Mouse (Mus musculus) embryonic facial prominence, embryonic 13.5 days (tissue): ENCODE results near the gene Opa1. TPM values are rescaled to one million over a fixed set of nuclear protein-coding genes. Genes with fewer than 3 reads are reported as not detected.

Experiments
- ATAC-seq: fragments of 200-750 bp; cut with Nextera tagmentation; 2 replicates; pipeline ENCODE4 v1.8.0; 2017; ENCODE audit warnings: low read depth; ENCODE audit not compliant: insufficient number of reproducible peaks, insufficient read depth, low FRiP score, low TSS enrichment
- H3K27ac ChIP-seq: fragments of 300-500 bp; sonication (generic); 2 replicates; pipeline ENCODE4 v1.5.1; 2015; ENCODE audit warnings: moderate library complexity, mild to moderate bottlenecking, inconsistent platforms
- H3K27me3 ChIP-seq: fragments of 300-500 bp; sonication (generic); 2 replicates; pipeline ENCODE4 v1.6.1; 2015; ENCODE audit warnings: mild to moderate bottlenecking, inconsistent platforms
- H3K36me3 ChIP-seq: fragments of 300-500 bp; sonication (generic); 2 replicates; pipeline ENCODE4 v1.6.1; 2015; ENCODE audit warnings: mild to moderate bottlenecking, inconsistent platforms
- H3K4me1 ChIP-seq: fragments of 300-500 bp; sonication (generic); 2 replicates; pipeline ENCODE4 v1.6.1; 2015; ENCODE audit warnings: inconsistent platforms
- H3K4me2 ChIP-seq: fragments of 300-500 bp; sonication (generic); 2 replicates; pipeline ENCODE4 v1.6.1; 2015; ENCODE audit warnings: moderate library complexity, mild to moderate bottlenecking, inconsistent platforms
- H3K4me3 ChIP-seq: fragments of 300-500 bp; sonication (generic); 2 replicates; pipeline ENCODE4 v1.5.1; 2015; ENCODE audit warnings: mild to moderate bottlenecking, inconsistent platforms
- H3K9ac ChIP-seq: fragments of 300-500 bp; sonication (generic); 2 replicates; pipeline ENCODE4 v1.6.1; 2015; ENCODE audit warnings: mild to moderate bottlenecking, inconsistent platforms
- H3K9me3 ChIP-seq: fragments of 300-500 bp; sonication (generic); 2 replicates; pipeline ENCODE4 v1.6.1; 2016; ENCODE audit warnings: inconsistent platforms
- WGBS: fragments of 180-500 bp; shearing (Covaris S2); methylation state at CpG from one replicate; pipeline ENCODE4 v1.1.7; 2015; ENCODE audit warnings: mixed read lengths; 5-methylcytosine and 5-hydroxymethylcytosine counted together
- polyA plus RNA-seq: library from polyadenylated mRNA; unstranded; fragments of >200 nt; fragmentation: Nextera tagmentation; extraction: Ambion mirVana; gene quantifications from 2 replicates; pipeline ENCODE4 v1.2.1, GENCODE M21; 2015

The Opa1 gene
- 29.6 and 32.4 TPM in 2 replicates for polyA plus RNA-seq

- under 1% methylated on average over 39 of the region's 39 CpGs for WGBS
- Histone ChIP-seq H3K27me3 (no peaks in the 10 kb centered on the region), H3K27ac (0 out of 2 replicates have a peak within 1 kb of the TSS, but pooled peaks have one; percentile 44), H3K4me3 (peak within 1 kb of the TSS; percentile 96), H3K9ac (peak within 1 kb of the TSS; percentile 98), H3K36me3 (no peaks in the 10 kb centered on the region), H3K9me3 (no peaks in the 10 kb centered on the region), H3K4me2 (peak within 1 kb of the TSS; percentile 88), H3K4me1 (peaks cover 6% of the 10 kb centered on the region)
- peak; percentile 98 for ATAC-seq
Observed at GRCm38 (mm10) chr16:29579167-29579786, at the start of gene Opa1. Gene Opa1, plus strand, starts transcription at chr16:29579334.

- H3K27ac ChIP-seq = no peak overlapping the region
- WGBS = 79% methylated on average over 6 of the region's 6 CpGs
- no peaks in the 10 kb centered on the region for H3K4me1 ChIP-seq
- H3K4me3 ChIP-seq = no peak overlapping the region
- no peaks in the 10 kb centered on the region for H3K9me3 ChIP-seq
- no peak overlapping the region for H3K4me2 ChIP-seq
- no peak overlapping the region for H3K9ac ChIP-seq
- no peak for ATAC-seq
- no peaks in the 10 kb centered on the region for H3K36me3 ChIP-seq
- H3K27me3 ChIP-seq = peaks cover 3% of the 10 kb centered on the region; the same call in 1 of the 2 replicates
Observed at GRCm38 (mm10) chr16:29533641-29534040, 45.5 kb upstream of the Opa1 start.

DNA sequence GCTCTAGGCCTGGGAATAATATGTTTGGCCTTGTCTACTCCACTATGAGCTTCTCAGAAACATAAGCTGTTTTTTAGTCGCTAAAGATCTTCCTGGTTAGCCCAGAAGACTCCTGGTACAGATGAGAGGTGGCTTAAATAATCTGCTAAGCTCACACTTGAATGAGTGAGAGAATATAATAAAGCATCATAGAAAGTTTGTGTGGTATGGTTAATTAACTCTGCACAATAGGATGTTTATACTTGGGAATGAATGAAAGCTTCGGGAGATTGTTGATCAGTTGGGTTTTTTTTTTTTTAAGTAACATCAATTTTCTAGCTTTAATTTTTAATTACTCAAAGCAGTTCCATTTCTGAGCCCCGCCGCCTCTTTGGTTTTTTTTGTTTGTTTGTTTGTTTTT, 43.3 kb upstream of the Opa1 start:
- 83% methylated on average over 4 of the region's 4 CpGs for WGBS
- H3K27me3 ChIP-seq = peaks cover 3% of the 10 kb centered on the region; the same call in 1 of the 2 replicates
- H3K27ac ChIP-seq = no peak overlapping the region
- ATAC-seq = no peak
- H3K4me3 ChIP-seq = no peak overlapping the region
- H3K9me3 ChIP-seq = no peaks in the 10 kb centered on the region
- no peak overlapping the region for H3K4me2 ChIP-seq
- no peaks in the 10 kb centered on the region for H3K4me1 ChIP-seq
- H3K36me3 ChIP-seq = no peaks in the 10 kb centered on the region
- H3K9ac ChIP-seq = no peak overlapping the region

DNA sequence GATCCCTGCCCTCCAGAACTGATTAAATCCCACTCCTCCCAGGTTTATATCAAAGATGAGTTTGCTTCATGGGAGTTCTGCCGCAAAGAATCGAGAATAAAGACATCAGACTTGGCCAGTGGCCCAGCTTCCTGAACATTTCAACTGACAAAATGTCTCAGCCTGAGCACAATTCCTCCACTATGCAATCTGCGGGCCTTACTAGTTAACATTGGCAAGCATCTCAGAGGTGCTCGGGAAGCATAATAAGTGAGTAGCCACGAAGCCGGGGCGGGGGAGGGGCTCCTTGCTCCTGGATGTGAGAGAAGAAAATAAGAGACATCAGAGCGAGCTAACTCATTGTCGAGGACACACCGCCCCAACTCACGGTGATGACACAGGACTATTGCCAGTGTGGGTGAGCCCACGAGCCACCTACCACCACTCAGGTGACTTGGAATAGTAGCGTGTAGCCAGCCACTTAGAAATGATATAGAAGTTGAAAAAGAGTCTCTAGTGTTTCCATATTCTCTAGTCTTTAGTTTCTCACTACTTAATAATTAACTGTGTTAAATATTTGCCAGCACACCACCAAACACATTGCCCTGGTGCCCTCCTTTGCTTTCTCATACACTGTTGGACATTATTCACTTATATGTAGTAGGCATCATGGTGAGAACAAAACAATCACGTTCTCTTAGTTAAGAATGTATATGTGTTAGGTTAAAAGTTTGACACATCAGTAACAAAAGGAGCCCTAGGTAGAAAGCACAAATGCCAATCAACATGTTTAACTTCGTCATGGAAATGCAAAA, 42.5 kb upstream of the Opa1 start:
- H3K9me3 ChIP-seq = no peaks in the 10 kb centered on the region
- H3K27me3 ChIP-seq = peaks cover 3% of the 10 kb centered on the region; the same call in 1 of the 2 replicates
- H3K9ac ChIP-seq = no peak overlapping the region
- H3K4me2 ChIP-seq = no peak overlapping the region
- WGBS = 80% methylated on average over 15 of the region's 15 CpGs
- no peak overlapping the region for H3K4me3 ChIP-seq
- ATAC-seq = no peak
- no peak overlapping the region for H3K27ac ChIP-seq
- no peaks in the 10 kb centered on the region for H3K36me3 ChIP-seq
- no peaks in the 10 kb centered on the region for H3K4me1 ChIP-seq

DNA sequence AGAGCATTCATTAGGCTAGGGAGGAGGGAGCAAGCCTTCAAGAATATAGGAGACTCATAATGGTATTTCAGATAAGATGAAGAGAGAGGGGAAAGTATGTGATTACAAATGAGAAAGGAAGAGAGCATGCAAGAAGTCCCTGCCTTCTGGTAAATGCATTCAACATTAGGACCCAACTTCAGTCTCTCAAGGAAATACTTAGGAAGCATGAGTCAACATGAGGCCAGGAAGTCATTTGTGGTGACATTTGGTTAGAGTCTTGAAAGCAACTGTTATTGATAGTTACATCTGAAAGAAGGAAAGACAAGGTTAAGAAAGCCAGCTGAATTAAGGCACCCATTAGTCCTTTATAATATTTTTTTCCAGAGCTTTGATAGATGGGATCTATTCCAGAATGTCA, 39.2 kb upstream of the Opa1 start:
- Histone ChIP-seq H3K4me2 (no peak overlapping the region), H3K27me3 (no peaks in the 10 kb centered on the region), H3K27ac (no peak overlapping the region), H3K4me3 (no peak overlapping the region), H3K9me3 (no peaks in the 10 kb centered on the region), H3K36me3 (no peaks in the 10 kb centered on the region), H3K9ac (no peak overlapping the region), H3K4me1 (no peaks in the 10 kb centered on the region)
- no peak for ATAC-seq

DNA sequence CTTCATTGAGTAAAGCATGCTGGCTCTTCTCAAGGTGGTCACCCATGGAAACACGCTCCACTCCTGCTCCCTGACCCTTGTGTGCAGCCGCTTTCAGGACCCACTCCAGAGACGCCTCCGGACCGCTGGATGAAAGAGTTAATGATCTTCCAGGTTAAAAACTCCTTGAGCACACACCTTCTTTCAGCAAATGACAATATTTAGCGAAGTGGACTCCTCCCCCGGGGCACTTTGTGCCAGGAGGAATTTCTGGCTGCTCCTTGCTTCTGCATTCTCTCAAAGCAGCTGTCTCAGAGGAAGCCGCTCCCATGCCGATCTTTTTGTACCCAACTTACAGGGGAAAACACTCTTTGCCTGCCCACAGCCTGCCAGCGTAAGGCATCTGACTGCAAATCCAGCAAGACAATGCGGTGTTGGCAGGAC, 37.9 kb upstream of the Opa1 start:
- H3K4me3 ChIP-seq = no peak overlapping the region
- no peak for ATAC-seq
- no peaks in the 10 kb centered on the region for H3K27me3 ChIP-seq
- no peak overlapping the region for H3K4me2 ChIP-seq
- no peak overlapping the region for H3K27ac ChIP-seq
- H3K4me1 ChIP-seq = no peaks in the 10 kb centered on the region
- no peak overlapping the region for H3K9ac ChIP-seq
- 67% methylated on average over 11 of the region's 11 CpGs for WGBS
- no peaks in the 10 kb centered on the region for H3K36me3 ChIP-seq
- H3K9me3 ChIP-seq = no peaks in the 10 kb centered on the region

DNA sequence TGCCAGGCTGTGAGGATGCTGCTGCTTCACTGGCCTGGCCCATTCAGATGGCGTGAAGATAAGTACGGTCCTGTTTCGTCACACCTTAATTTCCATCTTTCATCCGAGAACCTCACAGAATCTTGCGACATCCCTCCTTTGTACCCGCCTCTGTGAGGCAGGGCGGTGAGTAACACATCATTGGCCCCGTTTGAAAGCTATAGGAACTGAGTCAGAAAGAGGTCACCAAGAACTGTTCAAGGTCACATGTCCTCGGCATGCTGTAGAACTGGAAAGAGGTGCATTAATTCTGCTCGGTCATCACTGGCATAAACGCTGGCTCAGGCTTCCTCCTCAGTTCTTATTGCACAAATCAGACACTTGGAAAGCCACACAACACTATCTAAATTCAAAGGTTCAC, 34.3 kb upstream of the Opa1 start, which contains the start of gene Atp13a4:
Atp13a4 (minus strand) TSS at position 36 of the 400 bp plus-strand sequence.
- H3K4me3 ChIP-seq = no peak within 1 kb of the TSS
- H3K27me3 ChIP-seq = no peaks in the 10 kb centered on the region
- H3K36me3 ChIP-seq = no peaks in the 10 kb centered on the region
- ATAC-seq = no peak
- H3K9me3 ChIP-seq = no peaks in the 10 kb centered on the region
- WGBS = 78% methylated on average over 11 of the region's 11 CpGs
- no peak within 1 kb of the TSS for H3K27ac ChIP-seq
- no peaks in the 10 kb centered on the region for H3K4me1 ChIP-seq
- no peak within 1 kb of the TSS for H3K4me2 ChIP-seq
- H3K9ac ChIP-seq = no peak within 1 kb of the TSS

- no peaks in the 10 kb centered on the region for H3K9me3 ChIP-seq
- no peaks in the 10 kb centered on the region for H3K4me1 ChIP-seq
- no peak overlapping the region for H3K9ac ChIP-seq
- no peaks in the 10 kb centered on the region for H3K36me3 ChIP-seq
- 68% methylated on average over 5 of the region's 5 CpGs for WGBS
- no peak overlapping the region for H3K4me3 ChIP-seq
- ATAC-seq = no peak
- peaks cover 8% of the 10 kb centered on the region; the same call in 1 of the 2 replicates for H3K27me3 ChIP-seq
- H3K4me2 ChIP-seq = no peak overlapping the region
- no peak overlapping the region for H3K27ac ChIP-seq
Observed at GRCm38 (mm10) chr16:29559667-29560066, 19.5 kb upstream of the Opa1 start.

DNA sequence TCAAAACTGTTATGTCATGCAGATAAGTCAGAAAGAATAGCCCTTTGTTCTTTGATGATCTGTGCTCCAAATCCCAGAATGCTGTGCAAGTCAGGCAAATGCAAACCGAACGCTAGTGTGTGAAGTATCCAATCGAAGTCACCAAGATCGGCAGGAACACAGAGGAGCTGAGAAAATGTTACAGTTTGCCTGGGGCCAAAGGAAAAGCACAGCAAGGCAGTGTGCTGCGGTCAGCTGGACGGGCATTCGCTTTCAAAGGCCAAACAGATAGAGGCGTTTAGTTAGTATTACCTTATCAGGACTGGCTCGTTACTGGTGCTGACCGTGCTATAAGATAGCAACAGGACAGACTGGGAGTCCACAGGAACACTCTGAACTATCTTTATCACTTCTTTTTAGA, 18.7 kb upstream of the Opa1 start:
- peaks cover 9% of the 10 kb centered on the region; the same call in 1 of the 2 replicates for H3K27me3 ChIP-seq
- 31% methylated on average over 10 of the region's 10 CpGs for WGBS
- H3K9me3 ChIP-seq = no peaks in the 10 kb centered on the region
- peak overlapping the region; percentile 49 for H3K4me2 ChIP-seq
- H3K36me3 ChIP-seq = no peaks in the 10 kb centered on the region
- no peak overlapping the region for H3K27ac ChIP-seq
- H3K4me3 ChIP-seq = no peak overlapping the region
- H3K9ac ChIP-seq = no peak overlapping the region
- ATAC-seq = no peak
- H3K4me1 ChIP-seq = no peaks in the 10 kb centered on the region

- Histone ChIP-seq H3K4me3 (no peak overlapping the region), H3K36me3 (no peaks in the 10 kb centered on the region), H3K9ac (no peak overlapping the region), H3K4me2 (peak overlapping the region; percentile 49), H3K4me1 (no peaks in the 10 kb centered on the region), H3K9me3 (no peaks in the 10 kb centered on the region), H3K27me3 (peaks cover 9% of the 10 kb centered on the region; the same call in 1 of the 2 replicates), H3K27ac (no peak overlapping the region)
- no peak for ATAC-seq
- WGBS = 5% methylated on average over 7 of the region's 7 CpGs
Observed at GRCm38 (mm10) chr16:29560869-29561268, 18.3 kb upstream of the Opa1 start.

DNA sequence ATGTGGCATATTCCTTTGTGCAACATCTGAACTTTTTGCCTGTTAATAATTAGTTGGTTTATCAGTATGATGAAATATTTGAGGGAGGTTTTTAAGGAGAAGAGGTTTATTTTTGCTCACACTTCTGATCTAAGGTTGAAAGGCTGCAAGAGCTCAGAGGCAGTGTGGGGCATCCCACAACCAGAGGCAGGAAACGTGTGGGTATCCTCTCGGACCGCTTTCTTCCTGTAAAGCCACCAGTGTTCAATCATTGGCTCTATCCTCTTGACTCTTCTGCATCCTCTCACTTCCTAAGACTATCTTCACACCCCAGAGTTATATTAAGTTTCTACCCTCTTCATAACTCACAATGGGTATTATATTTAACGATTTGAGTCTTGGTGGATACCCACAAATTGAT, 5.1 kb upstream of the Opa1 start:
- H3K4me2 ChIP-seq = no peak overlapping the region
- H3K4me1 ChIP-seq = no peaks in the 10 kb centered on the region; the same call in 1 of the 2 replicates
- H3K9me3 ChIP-seq = no peaks in the 10 kb centered on the region
- H3K27ac ChIP-seq = no peak overlapping the region
- H3K4me3 ChIP-seq = no peak overlapping the region
- H3K9ac ChIP-seq = no peak overlapping the region
- 81% methylated on average over 4 of the region's 4 CpGs for WGBS
- no peak for ATAC-seq
- H3K36me3 ChIP-seq = no peaks in the 10 kb centered on the region
- no peaks in the 10 kb centered on the region for H3K27me3 ChIP-seq

DNA sequence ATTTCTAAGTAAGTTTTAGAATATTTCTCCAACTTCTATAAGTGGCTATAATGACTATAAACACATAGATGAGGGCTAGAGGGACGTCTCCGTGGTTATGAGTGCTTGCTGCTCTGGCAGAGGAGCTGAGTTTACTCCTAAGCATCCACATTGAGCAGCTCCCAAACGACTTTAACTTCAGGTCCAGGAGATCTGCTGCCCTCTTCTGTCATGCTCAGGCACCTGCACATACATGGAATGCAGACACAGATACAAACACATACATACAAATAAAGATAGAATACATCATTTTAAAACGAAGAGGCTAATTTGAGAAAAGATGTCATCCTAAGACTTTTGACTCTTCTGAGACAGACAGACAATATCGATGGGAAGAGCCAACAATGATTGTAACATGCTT, 3.5 kb upstream of the Opa1 start:
- H3K27me3 ChIP-seq = no peaks in the 10 kb centered on the region
- ATAC-seq = no peak
- H3K4me3 ChIP-seq = no peak overlapping the region
- no peaks in the 10 kb centered on the region for H3K9me3 ChIP-seq
- H3K9ac ChIP-seq = no peak overlapping the region
- H3K4me1 ChIP-seq = peaks cover 6% of the 10 kb centered on the region
- H3K27ac ChIP-seq = no peak overlapping the region
- no peak overlapping the region for H3K4me2 ChIP-seq
- WGBS = 12% methylated on average over 5 of the region's 5 CpGs
- no peaks in the 10 kb centered on the region for H3K36me3 ChIP-seq
